Mouse (Mus musculus): ENCODE results near the gene Inpp1. TPM values are rescaled to one million over a fixed set of nuclear protein-coding genes. Genes with fewer than 3 reads are reported as not detected.

Inpp1 gene
- polyA plus RNA-seq, 1 experiment from 2014 or later = 15.5 TPM

DNA sequence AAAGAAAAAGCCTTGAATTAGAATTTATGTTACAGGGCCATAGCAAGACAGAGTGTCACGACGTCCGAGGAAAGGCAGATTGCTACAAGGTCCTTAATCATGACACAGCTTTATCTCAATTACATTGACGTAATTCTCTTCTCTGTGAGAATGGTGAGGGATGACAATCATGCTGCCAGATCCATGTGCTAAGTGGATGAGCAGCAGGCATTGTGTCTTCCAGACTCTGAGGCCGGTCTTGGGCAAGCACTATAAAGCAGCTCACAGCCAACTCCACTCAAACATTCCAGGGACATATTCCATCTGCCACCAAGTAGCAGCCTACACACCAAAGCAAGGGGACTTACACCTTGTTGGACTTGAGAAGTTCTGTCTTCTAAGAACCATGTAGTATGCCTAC, 17.7 kb downstream of the Inpp1 start:
- no peak for ATAC-seq (ENCODE audit: insufficient read depth, low FRiP score)
- no peaks in the 10 kb centered on the region for H3K36me3 ChIP-seq (ENCODE audit: control insufficient read depth, insufficient read depth, low read length)
- WGBS = 45% methylated on average over 5 of the region's 5 CpGs
- H3K4me1 ChIP-seq (ENCODE audit: control insufficient read depth, insufficient read depth, low read length) = peaks cover 18% of the 10 kb centered on the region
- H3K27me3 ChIP-seq (ENCODE audit: control insufficient read depth, insufficient read depth, low read length) = no peaks in the 10 kb centered on the region
- no peaks in the 10 kb centered on the region for H3K9me3 ChIP-seq (replicated peaks; ENCODE audit: control insufficient read depth, low read length)
- H3K9ac ChIP-seq (ENCODE audit: low read length) = no peak overlapping the region
- no peak overlapping the region for H3K4me3 ChIP-seq (replicated peaks; ENCODE audit: low read length)
- peak overlapping the region; percentile 66 for H3K27ac ChIP-seq (ENCODE audit: low read length)
- peak overlapping the region; percentile 41; the same call in 1 of the 2 replicates for H3K4me2 ChIP-seq (ENCODE audit: low read depth, low read length)

- Histone ChIP-seq H3K9me3 (replicated peaks; ENCODE audit: control insufficient read depth, low read length) (no peaks in the 10 kb centered on the region), H3K4me2 (ENCODE audit: low read depth, low read length) (peak overlapping the region; percentile 41), H3K27ac (ENCODE audit: low read length) (peak overlapping the region; percentile 66), H3K27me3 (ENCODE audit: control insufficient read depth, insufficient read depth, low read length) (no peaks in the 10 kb centered on the region), H3K36me3 (ENCODE audit: control insufficient read depth, insufficient read depth, low read length) (no peaks in the 10 kb centered on the region), H3K4me3 (replicated peaks; ENCODE audit: low read length) (0 out of 2 replicates have a peak overlapping the region, but pooled peaks have one; percentile 3), H3K4me1 (ENCODE audit: control insufficient read depth, insufficient read depth, low read length) (peaks cover 18% of the 10 kb centered on the region), H3K9ac (ENCODE audit: low read length) (peak overlapping the region; percentile 33; the same call in 1 of the 2 replicates)
- ATAC-seq (ENCODE audit: insufficient read depth, low FRiP score) = peak; percentile 72
- WGBS = 38% methylated on average over 10 of the region's 10 CpGs
These were observed 18.3 kb downstream of the Inpp1 start for GRCm38 (mm10) chr1:52799056-52799726.

GRCm38 (mm10) chr1:52795927-52796326, 21.6 kb downstream of the Inpp1 start:
- no peak overlapping the region for H3K27ac ChIP-seq (ENCODE audit: low read length)

GRCm38 (mm10) chr1:52793692-52794091, 23.8 kb downstream of the Inpp1 start:
- Histone ChIP-seq H3K36me3 (ENCODE audit: control insufficient read depth, insufficient read depth, low read length) (0 out of 2 replicates have a peak, but pooled peaks cover 6% of the 10 kb centered on the region), H3K9me3 (replicated peaks; ENCODE audit: control insufficient read depth, low read length) (no peaks in the 10 kb centered on the region), H3K9ac (ENCODE audit: low read length) (no peak overlapping the region), H3K4me2 (ENCODE audit: low read depth, low read length) (no peak overlapping the region), H3K27me3 (ENCODE audit: control insufficient read depth, insufficient read depth, low read length) (no peaks in the 10 kb centered on the region), H3K4me3 (replicated peaks; ENCODE audit: low read length) (no peak overlapping the region), H3K4me1 (ENCODE audit: control insufficient read depth, insufficient read depth, low read length) (no peaks in the 10 kb centered on the region), H3K27ac (ENCODE audit: low read length) (no peak overlapping the region)
- no peak for ATAC-seq (ENCODE audit: insufficient read depth, low FRiP score)
- WGBS = 78% methylated on average over 3 of the region's 3 CpGs

More at GRCm38 (mm10) chr1:52795927-52796326, 21.6 kb downstream of the Inpp1 start:
- no peaks in the 10 kb centered on the region for H3K9me3 ChIP-seq (replicated peaks; ENCODE audit: control insufficient read depth, low read length)
- H3K27me3 ChIP-seq (ENCODE audit: control insufficient read depth, insufficient read depth, low read length) = no peaks in the 10 kb centered on the region
- peaks cover 13% of the 10 kb centered on the region for H3K4me1 ChIP-seq (ENCODE audit: control insufficient read depth, insufficient read depth, low read length)
- no peak overlapping the region for H3K4me3 ChIP-seq (replicated peaks; ENCODE audit: low read length)
- H3K36me3 ChIP-seq (ENCODE audit: control insufficient read depth, insufficient read depth, low read length) = no peaks in the 10 kb centered on the region
- H3K9ac ChIP-seq (ENCODE audit: low read length) = no peak overlapping the region
- H3K4me2 ChIP-seq (ENCODE audit: low read depth, low read length) = no peak overlapping the region
- WGBS = 56% methylated on average over 2 of the region's 2 CpGs
- no peak for ATAC-seq (ENCODE audit: insufficient read depth, low FRiP score)

GRCm38 (mm10) chr1:52792701-52793100, 24.8 kb downstream of the Inpp1 start:
- no peaks in the 10 kb centered on the region for H3K27me3 ChIP-seq (ENCODE audit: control insufficient read depth, insufficient read depth, low read length)
- H3K4me3 ChIP-seq (replicated peaks; ENCODE audit: low read length) = no peak overlapping the region
- H3K36me3 ChIP-seq (ENCODE audit: control insufficient read depth, insufficient read depth, low read length) = 0 out of 2 replicates have a peak, but pooled peaks cover 6% of the 10 kb centered on the region
- H3K9ac ChIP-seq (ENCODE audit: low read length) = no peak overlapping the region
- H3K4me1 ChIP-seq (ENCODE audit: control insufficient read depth, insufficient read depth, low read length) = no peaks in the 10 kb centered on the region
- ATAC-seq (ENCODE audit: insufficient read depth, low FRiP score) = no peak
- H3K4me2 ChIP-seq (ENCODE audit: low read depth, low read length) = no peak overlapping the region
- no peak overlapping the region for H3K27ac ChIP-seq (ENCODE audit: low read length)
- H3K9me3 ChIP-seq (replicated peaks; ENCODE audit: control insufficient read depth, low read length) = no peaks in the 10 kb centered on the region

DNA sequence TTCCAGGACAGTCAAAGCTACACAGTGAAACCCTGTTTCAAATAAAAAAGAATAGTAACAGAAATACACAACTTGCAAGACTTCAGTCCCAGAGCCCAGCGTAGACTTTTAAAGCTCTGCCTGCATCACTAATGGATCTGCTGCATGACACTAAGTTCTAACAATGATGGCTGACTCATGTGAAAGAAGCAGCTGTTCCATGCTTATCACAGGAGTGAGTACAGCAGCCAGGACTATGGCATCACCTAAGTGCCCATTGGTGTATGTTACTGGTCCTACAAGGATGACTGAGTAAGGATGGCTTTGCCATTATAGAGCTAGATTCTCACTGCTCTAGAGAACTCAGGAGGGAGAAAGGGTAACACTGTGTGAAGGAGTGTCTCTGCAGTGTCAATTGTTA, 30.2 kb downstream of the Inpp1 start:
- H3K27me3 ChIP-seq (ENCODE audit: control insufficient read depth, insufficient read depth, low read length) = no peaks in the 10 kb centered on the region
- no peak overlapping the region for H3K4me2 ChIP-seq (ENCODE audit: low read depth, low read length)
- 0 out of 2 replicates have a peak, but pooled peaks cover 6% of the 10 kb centered on the region for H3K36me3 ChIP-seq (ENCODE audit: control insufficient read depth, insufficient read depth, low read length)
- H3K27ac ChIP-seq (ENCODE audit: low read length) = no peak overlapping the region
- no peak overlapping the region for H3K9ac ChIP-seq (ENCODE audit: low read length)
- ATAC-seq (ENCODE audit: insufficient read depth, low FRiP score) = no peak
- 91% methylated on average over 1 of the region's 1 CpGs for WGBS
- H3K4me3 ChIP-seq (replicated peaks; ENCODE audit: low read length) = no peak overlapping the region
- H3K4me1 ChIP-seq (ENCODE audit: control insufficient read depth, insufficient read depth, low read length) = no peaks in the 10 kb centered on the region
- no peaks in the 10 kb centered on the region for H3K9me3 ChIP-seq (replicated peaks; ENCODE audit: control insufficient read depth, low read length)

- Histone ChIP-seq H3K27ac (ENCODE audit: low read length) (no peak overlapping the region), H3K36me3 (ENCODE audit: control insufficient read depth, insufficient read depth, low read length) (no peaks in the 10 kb centered on the region), H3K27me3 (ENCODE audit: control insufficient read depth, insufficient read depth, low read length) (no peaks in the 10 kb centered on the region), H3K9ac (ENCODE audit: low read length) (no peak overlapping the region), H3K4me1 (ENCODE audit: control insufficient read depth, insufficient read depth, low read length) (no peaks in the 10 kb centered on the region), H3K4me2 (ENCODE audit: low read depth, low read length) (no peak overlapping the region), H3K4me3 (replicated peaks; ENCODE audit: low read length) (no peak overlapping the region), H3K9me3 (replicated peaks; ENCODE audit: control insufficient read depth, low read length) (no peaks in the 10 kb centered on the region)
- ATAC-seq (ENCODE audit: insufficient read depth, low FRiP score) = peak; percentile 50
- WGBS = 59% methylated on average over 7 of the region's 7 CpGs
These were observed 52.0 kb downstream of the Inpp1 start for GRCm38 (mm10) chr1:52765176-52766111.

- Histone ChIP-seq H3K4me2 (ENCODE audit: low read depth, low read length) (no peak overlapping the region), H3K4me3 (replicated peaks; ENCODE audit: low read length) (no peak overlapping the region), H3K27me3 (ENCODE audit: control insufficient read depth, insufficient read depth, low read length) (no peaks in the 10 kb centered on the region), H3K4me1 (ENCODE audit: control insufficient read depth, insufficient read depth, low read length) (no peaks in the 10 kb centered on the region), H3K9ac (ENCODE audit: low read length) (no peak overlapping the region), H3K36me3 (ENCODE audit: control insufficient read depth, insufficient read depth, low read length) (no peaks in the 10 kb centered on the region), H3K27ac (ENCODE audit: low read length) (0 out of 2 replicates have a peak overlapping the region, but pooled peaks have one; percentile 33), H3K9me3 (replicated peaks; ENCODE audit: control insufficient read depth, low read length) (no peaks in the 10 kb centered on the region)
- 51% methylated on average over 4 of the region's 4 CpGs for WGBS
- no peak for ATAC-seq (ENCODE audit: insufficient read depth, low FRiP score)
These were observed 53.3 kb downstream of the Inpp1 start for GRCm38 (mm10) chr1:52763894-52764809.
